Mouse (Mus musculus) induced T-regulatory cell, adult 2 months (primary cell): Measurements from ENCODE around the gene Rnf20.

Experiments
- DNase-seq: peaks from one replicate; pipeline ENCODE4 v3.0.0-alpha.2; 2012; ENCODE audit warnings: low read depth

Rnf20 gene

GRCm38 (mm10) chr4:49659421-49659820, 27.6 kb downstream of the Rnf20 start:
- no peak for DNase-seq

GRCm38 (mm10) chr4:49661664-49662063, 29.9 kb downstream of the Rnf20 start:
- DNase-seq: no peak

- no peak for DNase-seq
These were observed 30.4 kb downstream of the Rnf20 start for GRCm38 (mm10) chr4:49662231-49662630.

GRCm38 (mm10) chr4:49664850-49665249, 33.0 kb downstream of the Rnf20 start:
- no peak for DNase-seq

- DNase-seq: no peak
These were observed 44.3 kb downstream of the Rnf20 start for GRCm38 (mm10) chr4:49676071-49676470.

- DNase-seq: no peak
These were observed 45.0 kb downstream of the Rnf20 start for GRCm38 (mm10) chr4:49676790-49677189.

GRCm38 (mm10) chr4:49680171-49680875, 48.5 kb downstream of the Rnf20 start:
- DNase-seq: no peak

- DNase-seq: no peak
These were observed 50.0 kb downstream of the Rnf20 start, which contains the start of gene Ppp3r2 for GRCm38 (mm10) chr4:49681812-49682211. Ppp3r2 (minus strand) TSS chr4:49682024.

GRCm38 (mm10) chr4:49688594-49689288, 56.9 kb downstream of the Rnf20 start:
- DNase-seq: peak; percentile 58

- no peak for DNase-seq
These were observed 59.8 kb downstream of the Rnf20 start for GRCm38 (mm10) chr4:49691405-49692194.
